Mouse (Mus musculus) brain, adult 2 months (tissue): Measurements from ENCODE around the gene Pvalb.

Source experiments
- DNase-seq: peaks from one replicate; pipeline ENCODE4 v3.0.0; 2011; ENCODE audit warnings: low read depth, low spot score

Gene Pvalb

GRCm38 (mm10) chr15:78161946-78162345, 44.3 kb downstream of the Pvalb start:
- DNase-seq, result no peak

- no peak for DNase-seq
These were observed 47.9 kb downstream of the Pvalb start for GRCm38 (mm10) chr15:78158335-78158734.

- DNase-seq, result no peak
These were observed 48.4 kb downstream of the Pvalb start for GRCm38 (mm10) chr15:78157824-78158223.

- no peak for DNase-seq
These were observed 48.9 kb downstream of the Pvalb start for GRCm38 (mm10) chr15:78157330-78157729.

- no peak for DNase-seq
These were observed 50.8 kb downstream of the Pvalb start for GRCm38 (mm10) chr15:78155421-78155820.

- no peak for DNase-seq
These were observed 53.0 kb downstream of the Pvalb start for GRCm38 (mm10) chr15:78153045-78153775.

- no peak for DNase-seq
These were observed 57.6 kb downstream of the Pvalb start for GRCm38 (mm10) chr15:78148565-78148964.
